Mouse (Mus musculus): Measurements from ENCODE around the gene Adat1. TPM values are rescaled to one million over a fixed set of nuclear protein-coding genes. Genes with fewer than 3 reads are reported as not detected.

Adat1 gene
- polyA plus RNA-seq, 1 experiment from 2014 or later = 10.1 TPM

GRCm38 (mm10) chr8:111954844-111955594 is 37.1 kb downstream of the Adat1 start:
- Histone ChIP-seq H3K36me3 (peaks cover 50% of the 10 kb centered on the region), H3K4me3 (replicated peaks) (no peak overlapping the region), H3K27ac (replicated peaks) (no peak overlapping the region), H3K4me2 (replicated peaks) (no peak overlapping the region), H3K27me3 (no peaks in the 10 kb centered on the region), H3K9ac (no peak overlapping the region), H3K4me1 (0 out of 2 replicates have a peak, but pooled peaks cover 4% of the 10 kb centered on the region), H3K9me3 (replicated peaks) (no peaks in the 10 kb centered on the region)
- ATAC-seq (ENCODE audit: insufficient number of reproducible peaks, low FRiP score, low TSS enrichment, low read depth) = no peak
- WGBS = 51% methylated on average over 4 of the region's 4 CpGs

- no peak for ATAC-seq (ENCODE audit: insufficient number of reproducible peaks, low FRiP score, low TSS enrichment, low read depth)
- Histone ChIP-seq H3K27me3 (no peaks in the 10 kb centered on the region), H3K4me3 (replicated peaks) (no peak overlapping the region), H3K36me3 (peaks cover 62% of the 10 kb centered on the region), H3K9me3 (replicated peaks) (no peaks in the 10 kb centered on the region), H3K9ac (no peak overlapping the region), H3K4me2 (replicated peaks) (no peak overlapping the region), H3K4me1 (0 out of 2 replicates have a peak, but pooled peaks cover 4% of the 10 kb centered on the region), H3K27ac (replicated peaks) (no peak overlapping the region)
- WGBS = 88% methylated on average over 5 of the region's 5 CpGs
Measured at GRCm38 (mm10) chr8:111951936-111952335, 40.2 kb downstream of the Adat1 start.

GRCm38 (mm10) chr8:111951317-111951716 is 40.8 kb downstream of the Adat1 start:
- no peaks in the 10 kb centered on the region for H3K9me3 ChIP-seq (replicated peaks)
- peaks cover 62% of the 10 kb centered on the region for H3K36me3 ChIP-seq

GRCm38 (mm10) chr8:111950846-111951245 is 41.3 kb downstream of the Adat1 start:
- Histone ChIP-seq H3K27ac (replicated peaks) (no peak overlapping the region), H3K36me3 (peaks cover 63% of the 10 kb centered on the region), H3K9me3 (replicated peaks) (no peaks in the 10 kb centered on the region), H3K4me2 (replicated peaks) (no peak overlapping the region), H3K4me3 (replicated peaks) (no peak overlapping the region), H3K9ac (no peak overlapping the region), H3K4me1 (0 out of 2 replicates have a peak, but pooled peaks cover 4% of the 10 kb centered on the region), H3K27me3 (no peaks in the 10 kb centered on the region)
- 88% methylated on average over 3 of the region's 3 CpGs for WGBS
- ATAC-seq (ENCODE audit: insufficient number of reproducible peaks, low FRiP score, low TSS enrichment, low read depth) = no peak

More at GRCm38 (mm10) chr8:111951317-111951716, 40.8 kb downstream of the Adat1 start:
- 96% methylated on average over 7 of the region's 7 CpGs for WGBS
- Histone ChIP-seq H3K4me3 (replicated peaks) (no peak overlapping the region), H3K4me2 (replicated peaks) (no peak overlapping the region), H3K27ac (replicated peaks) (no peak overlapping the region), H3K27me3 (no peaks in the 10 kb centered on the region), H3K4me1 (0 out of 2 replicates have a peak, but pooled peaks cover 4% of the 10 kb centered on the region), H3K9ac (no peak overlapping the region)
- no peak for ATAC-seq (ENCODE audit: insufficient number of reproducible peaks, low FRiP score, low TSS enrichment, low read depth)

GRCm38 (mm10) chr8:111947954-111948353 is 44.1 kb downstream of the Adat1 start:
- Histone ChIP-seq H3K27me3 (no peaks in the 10 kb centered on the region), H3K27ac (replicated peaks) (no peak overlapping the region), H3K9ac (no peak overlapping the region), H3K4me3 (replicated peaks) (no peak overlapping the region), H3K4me2 (replicated peaks) (no peak overlapping the region), H3K36me3 (peaks cover 66% of the 10 kb centered on the region), H3K4me1 (no peaks in the 10 kb centered on the region), H3K9me3 (replicated peaks) (no peaks in the 10 kb centered on the region)
- WGBS = 93% methylated on average over 8 of the region's 8 CpGs
- ATAC-seq (ENCODE audit: insufficient number of reproducible peaks, low FRiP score, low TSS enrichment, low read depth) = no peak

DNA sequence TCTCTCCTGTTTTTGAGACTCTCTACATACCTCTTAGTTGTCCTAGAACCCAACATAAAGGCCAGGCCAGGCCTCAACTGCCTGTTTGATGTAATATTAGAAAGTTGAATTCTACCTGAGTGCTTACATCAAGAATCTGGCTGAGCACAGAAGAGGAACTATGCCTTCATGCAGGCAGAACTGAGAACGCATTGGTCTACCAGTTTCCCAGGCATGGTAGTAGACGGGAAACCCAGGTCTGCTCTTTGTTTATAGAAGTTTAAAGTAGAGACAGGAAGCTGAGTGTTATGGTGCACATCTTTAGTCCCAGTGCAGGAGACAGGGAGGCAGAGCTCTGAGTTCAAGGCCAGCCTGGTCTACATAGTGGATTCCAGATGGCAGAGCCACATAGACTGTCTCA is 45.0 kb downstream of the Adat1 start:
- ATAC-seq (ENCODE audit: insufficient number of reproducible peaks, low FRiP score, low TSS enrichment, low read depth) = no peak
- no peak overlapping the region for H3K4me3 ChIP-seq (replicated peaks)
- H3K9ac ChIP-seq = no peak overlapping the region
- H3K27me3 ChIP-seq = no peaks in the 10 kb centered on the region
- peaks cover 66% of the 10 kb centered on the region for H3K36me3 ChIP-seq
- no peak overlapping the region for H3K4me2 ChIP-seq (replicated peaks)
- H3K4me1 ChIP-seq = 0 out of 2 replicates have a peak, but pooled peaks cover 2% of the 10 kb centered on the region
- H3K27ac ChIP-seq (replicated peaks) = no peak overlapping the region
- H3K9me3 ChIP-seq (replicated peaks) = no peaks in the 10 kb centered on the region
- 88% methylated on average over 2 of the region's 2 CpGs for WGBS

GRCm38 (mm10) chr8:111943544-111943943 is 48.6 kb downstream of the Adat1 start:
- no peaks in the 10 kb centered on the region for H3K9me3 ChIP-seq (replicated peaks)
- WGBS = 87% methylated on average over 2 of the region's 2 CpGs
- no peak overlapping the region for H3K9ac ChIP-seq
- no peak overlapping the region for H3K4me3 ChIP-seq (replicated peaks)
- peaks cover 21% of the 10 kb centered on the region for H3K4me1 ChIP-seq
- H3K36me3 ChIP-seq = peaks cover 52% of the 10 kb centered on the region
- ATAC-seq (ENCODE audit: insufficient number of reproducible peaks, low FRiP score, low TSS enrichment, low read depth) = no peak
- no peak overlapping the region for H3K4me2 ChIP-seq (replicated peaks)
- H3K27me3 ChIP-seq = no peaks in the 10 kb centered on the region
- no peak overlapping the region for H3K27ac ChIP-seq (replicated peaks)

GRCm38 (mm10) chr8:111941101-111941454 is 51.0 kb downstream of the Adat1 start:
- no peaks in the 10 kb centered on the region for H3K27me3 ChIP-seq

GRCm38 (mm10) chr8:111940171-111941100 is 51.7 kb downstream of the Adat1 start, which contains the start of gene Gabarapl2:
Gabarapl2 (plus strand) TSS chr8:111940703.
- H3K4me1 ChIP-seq = peaks cover 21% of the 10 kb centered on the region
- H3K36me3 ChIP-seq = peaks cover 27% of the 10 kb centered on the region
- H3K9me3 ChIP-seq (replicated peaks) = no peaks in the 10 kb centered on the region
- H3K4me2 ChIP-seq (replicated peaks) = peak within 1 kb of the TSS; percentile 94
- H3K27ac ChIP-seq (replicated peaks) = peak within 1 kb of the TSS; percentile 79
- no peaks in the 10 kb centered on the region for H3K27me3 ChIP-seq
- peak; percentile 98 for ATAC-seq (ENCODE audit: insufficient number of reproducible peaks, low FRiP score, low TSS enrichment, low read depth)
- under 1% methylated on average over 65 of the region's 65 CpGs for WGBS
- H3K4me3 ChIP-seq (replicated peaks) = peak within 1 kb of the TSS; percentile 99
- peak within 1 kb of the TSS; percentile 70 for H3K9ac ChIP-seq

More at GRCm38 (mm10) chr8:111941101-111941454, 51.0 kb downstream of the Adat1 start:
- H3K4me3 ChIP-seq (replicated peaks) = peak overlapping the region; percentile 99
- under 1% methylated on average over 23 of the region's 23 CpGs for WGBS
- peaks cover 21% of the 10 kb centered on the region for H3K4me1 ChIP-seq
- peak overlapping the region; percentile 94 for H3K4me2 ChIP-seq (replicated peaks)
- peak overlapping the region; percentile 70 for H3K9ac ChIP-seq
- H3K9me3 ChIP-seq (replicated peaks) = no peaks in the 10 kb centered on the region
- H3K27ac ChIP-seq (replicated peaks) = peak overlapping the region; percentile 77
- peak; percentile 25; the same call in 1 of the 2 replicates for ATAC-seq (ENCODE audit: insufficient number of reproducible peaks, low FRiP score, low TSS enrichment, low read depth)
- peaks cover 33% of the 10 kb centered on the region for H3K36me3 ChIP-seq

GRCm38 (mm10) chr8:111939516-111940142 is 52.5 kb downstream of the Adat1 start:
- Histone ChIP-seq H3K27ac (replicated peaks) (no peak overlapping the region), H3K4me2 (replicated peaks) (peak overlapping the region; percentile 94), H3K27me3 (no peaks in the 10 kb centered on the region), H3K36me3 (peaks cover 22% of the 10 kb centered on the region), H3K4me3 (replicated peaks) (peak overlapping the region; percentile 99), H3K9ac (peak overlapping the region; percentile 28), H3K4me1 (peaks cover 21% of the 10 kb centered on the region), H3K9me3 (replicated peaks) (no peaks in the 10 kb centered on the region)
- ATAC-seq (ENCODE audit: insufficient number of reproducible peaks, low FRiP score, low TSS enrichment, low read depth) = 0 out of 2 replicates have a peak, but pooled peaks have one; percentile 43
- 11% methylated on average over 10 of the region's 10 CpGs for WGBS
